Mouse (Mus musculus) monocyte, adult 2 months (primary cell): ENCODE data around the gene Syne1.

Experiments
- DNase-seq, 2 experiments: peaks; one replicate each; pipeline ENCODE4 v3.0.0; 2022; ENCODE audit warnings: low spot score in 2 of 2, low read depth in 1 of 2

Syne1 gene

DNA sequence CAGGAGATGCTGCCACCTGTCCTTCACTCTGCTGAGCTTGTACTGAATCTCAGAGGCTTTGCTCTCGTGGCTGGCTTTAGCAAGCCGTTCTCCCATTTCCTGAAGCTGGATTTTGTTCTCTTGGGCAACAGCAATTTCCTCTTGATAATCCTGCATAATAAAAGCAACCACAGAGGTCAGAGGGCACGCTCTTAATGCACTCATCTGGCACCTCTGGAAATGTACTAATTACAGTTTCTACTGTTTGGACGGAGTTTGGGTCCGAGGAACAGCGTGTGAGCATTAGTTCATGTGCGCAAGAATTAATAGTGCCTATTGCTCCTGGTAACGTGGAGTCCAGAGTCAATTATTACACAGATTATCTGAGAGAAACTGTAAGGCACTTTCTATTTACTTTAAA, 479.2 kb downstream of the Syne1 start:
- DNase-seq: no peak

DNA sequence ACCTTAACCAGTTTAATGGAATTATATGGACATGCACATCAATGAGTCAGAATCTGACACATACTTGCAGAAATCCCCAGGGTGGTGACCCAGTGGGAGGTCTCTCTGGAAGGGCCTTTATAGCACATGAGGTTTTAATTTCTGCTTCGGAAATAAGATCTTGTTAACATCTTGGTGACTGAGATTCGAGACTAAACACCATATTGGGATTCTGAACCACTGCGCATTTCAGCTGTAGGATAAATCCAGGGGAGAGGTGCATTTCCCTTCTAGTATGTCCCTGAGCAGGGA, 480.4 kb downstream of the Syne1 start:
- no peak for DNase-seq

DNA sequence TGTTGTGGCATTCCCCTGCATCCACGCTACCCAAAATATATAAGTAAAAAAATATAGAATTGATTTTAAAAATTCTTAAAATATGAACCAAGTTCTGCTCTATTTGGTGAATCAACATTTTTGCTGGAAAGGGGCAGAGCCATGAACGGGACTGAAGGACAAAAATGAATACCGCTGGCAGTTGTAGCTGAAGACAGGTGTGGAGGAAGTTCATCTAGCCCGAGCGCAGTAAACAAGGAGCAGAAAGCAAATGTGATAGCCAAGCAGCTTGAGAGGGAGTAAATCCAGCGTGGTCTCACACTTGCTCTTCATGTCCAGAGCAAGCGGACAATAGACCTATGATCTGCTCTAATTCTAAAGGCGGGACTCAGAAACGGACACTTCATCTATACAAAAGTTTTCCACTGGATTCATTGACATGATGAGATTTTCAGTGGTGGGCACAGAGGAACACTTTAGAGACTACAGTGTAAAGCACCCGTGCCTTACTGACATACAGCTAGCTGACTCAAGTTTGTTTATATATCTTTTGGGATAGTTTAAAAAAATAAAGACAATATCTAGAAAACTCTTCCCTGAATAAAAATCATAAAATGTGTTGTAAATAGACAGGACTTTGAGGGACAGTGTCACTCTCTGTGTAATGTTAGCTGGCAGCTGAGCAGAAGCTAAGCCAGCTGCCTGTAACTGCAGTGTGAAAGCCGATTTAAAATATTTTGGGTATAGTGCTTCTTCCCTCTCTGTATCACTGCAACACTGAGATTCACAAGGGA, 480.9 kb downstream of the Syne1 start:
- no peak for DNase-seq

DNA sequence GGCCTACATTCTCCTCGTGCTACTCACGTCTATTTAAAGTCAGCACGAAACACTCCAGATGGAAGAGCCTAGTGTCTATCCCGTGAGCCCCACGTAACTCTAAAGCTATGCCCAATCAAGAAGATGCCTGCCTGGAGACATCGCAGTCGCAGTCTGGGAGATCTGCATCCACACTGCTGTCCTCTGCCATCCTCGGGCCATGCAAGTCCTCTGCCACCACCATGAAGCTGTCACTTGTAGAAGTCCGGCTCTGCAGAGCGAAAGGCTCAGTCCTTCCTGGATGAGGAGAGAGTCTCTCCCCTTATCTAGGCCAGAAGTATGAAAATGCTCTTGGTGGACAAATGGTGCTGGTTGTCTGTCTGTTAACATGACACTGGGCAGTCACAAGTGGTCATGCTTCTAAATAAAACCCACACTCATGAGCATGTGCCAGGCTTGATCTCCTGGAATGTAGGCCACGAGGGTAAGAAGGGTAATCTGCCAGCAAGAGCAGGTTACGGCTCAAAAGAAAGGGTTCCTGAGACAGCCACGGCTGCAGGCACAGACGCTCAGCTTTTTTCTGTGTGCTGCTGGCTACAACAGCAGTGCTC, 482.5 kb downstream of the Syne1 start, which contains the start of gene Gm10097:
Gm10097 (plus strand) TSS at position 517 of the 590 bp plus-strand sequence.
- DNase-seq: no peak

DNA sequence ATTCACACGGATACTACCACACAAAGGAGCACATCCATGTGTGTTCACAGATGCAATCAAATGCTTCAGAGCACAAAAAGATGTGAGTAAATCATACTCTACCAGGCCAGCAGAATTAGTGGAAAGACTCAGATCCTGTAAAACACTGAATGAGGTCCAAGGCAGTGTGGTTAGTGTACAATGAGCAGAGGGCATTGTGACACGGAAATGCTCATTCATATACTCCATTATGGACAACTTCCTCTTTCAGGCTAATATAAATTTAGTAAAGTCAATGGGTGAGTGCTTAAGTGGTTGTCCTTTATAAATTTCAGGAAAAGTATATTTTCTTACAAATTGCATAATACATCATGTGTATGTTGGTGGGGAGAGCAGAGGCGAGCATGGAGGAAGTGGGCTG, 484.2 kb downstream of the Syne1 start:
- DNase-seq: no peak

DNA sequence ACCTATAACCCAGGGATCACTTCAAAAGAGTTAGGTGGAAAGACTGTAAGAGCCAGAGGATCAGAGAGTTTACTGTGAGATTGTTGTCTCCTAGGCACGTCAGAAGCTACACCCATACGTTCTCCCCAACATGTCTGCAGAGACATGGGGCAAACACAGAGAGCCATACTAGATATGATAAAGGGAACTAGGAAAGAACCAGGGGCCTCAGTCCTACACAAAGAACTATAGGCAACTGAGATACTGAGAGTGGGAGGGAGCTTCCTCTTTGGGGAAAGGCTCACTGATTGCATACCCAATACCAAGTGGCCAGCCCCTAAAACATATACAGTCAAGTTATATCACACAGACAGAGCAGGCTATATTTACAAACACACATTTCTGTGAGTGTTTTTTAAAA, 491.3 kb downstream of the Syne1 start:
- no peak for DNase-seq

DNA sequence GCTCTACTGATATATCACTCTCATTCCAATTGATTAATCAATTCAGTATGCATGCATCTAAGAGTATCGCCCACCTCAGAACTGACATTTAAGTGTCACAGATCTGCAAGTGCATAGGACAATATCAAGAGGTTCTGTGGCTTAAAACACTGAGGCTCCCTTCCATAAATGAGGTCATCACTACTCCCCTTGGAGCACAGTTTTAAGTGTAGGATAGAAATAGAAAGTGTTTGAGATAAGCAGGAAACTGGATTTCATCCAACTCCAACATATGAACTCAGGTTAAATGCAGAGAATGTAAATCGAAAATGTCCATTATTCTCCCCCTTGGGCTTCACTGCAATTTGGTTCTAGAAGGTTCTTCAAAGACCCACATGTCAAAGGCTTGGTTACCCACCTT, 492.4 kb downstream of the Syne1 start:
- no peak for DNase-seq

DNA sequence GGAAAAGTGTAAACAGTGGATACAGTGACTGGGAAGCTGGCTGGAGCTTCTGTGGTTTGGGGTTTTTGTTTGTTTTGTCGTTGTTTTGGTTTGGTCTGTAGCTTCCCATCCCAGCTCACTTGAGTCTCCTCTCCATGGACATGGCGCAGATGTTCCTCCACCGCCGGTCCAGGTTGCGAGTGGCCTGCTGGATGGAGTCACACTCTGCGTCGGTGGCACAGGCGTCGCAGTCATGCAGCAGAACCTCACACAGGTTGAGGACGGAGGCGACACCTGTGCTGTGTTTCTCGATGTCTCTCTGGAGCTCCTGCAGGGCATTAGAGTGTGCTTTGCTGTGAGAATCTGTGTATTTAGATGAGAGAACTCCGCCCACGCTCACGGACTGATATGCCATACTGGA, 493.6 kb downstream of the Syne1 start:
- DNase-seq: no peak

DNA sequence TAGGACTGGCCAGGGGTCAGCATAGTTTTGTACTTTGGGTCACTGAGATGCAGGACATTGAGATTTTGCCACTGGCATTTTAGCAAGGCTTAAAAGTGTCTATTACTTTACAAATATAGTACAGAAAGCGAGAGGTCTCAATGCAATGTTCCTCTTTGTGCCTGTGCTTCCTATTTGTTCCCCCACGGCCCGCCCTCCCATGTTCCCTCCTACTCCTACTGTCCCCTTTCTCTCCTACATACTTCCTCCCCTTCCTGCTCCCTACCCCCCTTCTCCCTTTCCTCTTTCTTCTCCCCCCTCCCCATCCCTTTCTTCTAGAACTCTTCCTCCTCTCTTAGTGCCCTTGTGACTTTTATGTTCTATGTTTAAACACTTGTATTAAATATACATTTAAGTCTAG, 494.3 kb downstream of the Syne1 start:
- no peak for DNase-seq

DNA sequence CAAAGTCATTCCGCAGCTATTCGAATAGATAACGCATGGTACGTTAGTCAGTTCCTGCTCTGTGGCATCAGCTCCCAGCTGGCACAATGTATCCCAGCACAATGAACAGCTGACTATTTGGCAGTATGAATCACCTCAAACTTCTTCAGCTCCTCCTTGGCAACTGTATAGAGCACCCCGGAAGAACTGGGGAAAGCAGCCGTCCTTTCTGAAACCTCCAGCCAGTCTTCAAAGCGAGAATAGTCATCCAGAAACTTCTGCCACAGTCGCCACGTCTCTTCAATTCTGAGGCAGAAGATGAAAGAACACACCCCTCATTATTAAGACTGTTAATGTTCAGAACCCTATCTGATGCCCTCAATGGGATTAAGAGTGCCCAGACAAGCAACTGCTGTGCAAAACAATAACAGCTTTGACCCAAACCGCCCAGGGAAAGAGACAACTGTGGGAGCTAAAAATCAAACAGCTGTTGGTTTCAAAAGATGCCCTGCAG, 495.0 kb downstream of the Syne1 start:
- no peak for DNase-seq

DNA sequence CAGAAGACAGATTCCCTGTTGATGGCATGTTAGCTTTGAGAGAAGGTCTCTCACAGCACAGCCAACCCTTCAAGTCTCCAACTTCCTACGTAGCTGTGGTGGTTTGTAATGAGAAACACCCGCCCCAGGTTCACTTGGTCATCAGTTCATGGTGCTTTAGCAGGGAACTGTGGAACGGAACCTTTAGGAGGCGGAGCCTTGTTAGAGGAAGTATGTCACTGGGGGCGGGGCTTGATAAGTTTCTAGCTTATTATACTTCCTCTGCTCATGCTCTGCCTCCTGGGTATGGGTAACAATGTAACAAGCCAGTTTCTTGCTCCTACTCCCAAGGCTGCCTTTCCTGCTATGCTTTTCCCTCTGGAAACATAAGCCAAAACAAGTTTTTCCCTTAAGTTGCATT, 505.6 kb downstream of the Syne1 start:
- no peak for DNase-seq

DNA sequence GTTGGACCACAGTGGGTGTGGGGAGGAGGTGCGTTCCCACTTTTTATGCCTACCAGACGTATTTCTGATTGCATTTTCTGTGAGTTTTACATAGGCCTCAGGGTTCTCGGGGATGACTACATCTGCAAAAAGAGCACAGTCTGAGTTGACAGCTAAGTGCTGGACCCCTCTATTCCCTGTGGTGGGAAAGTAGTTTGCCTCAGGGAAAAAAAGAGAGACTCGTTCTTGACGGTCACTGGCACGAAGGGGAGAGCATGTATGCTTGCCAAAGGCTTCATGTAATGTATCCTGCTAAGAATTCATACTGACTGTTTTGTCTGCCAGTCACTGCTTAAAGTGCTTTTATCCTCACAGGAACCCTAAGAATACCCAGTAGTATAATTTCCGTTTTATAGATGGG, 506.1 kb downstream of the Syne1 start:
- no peak for DNase-seq

DNA sequence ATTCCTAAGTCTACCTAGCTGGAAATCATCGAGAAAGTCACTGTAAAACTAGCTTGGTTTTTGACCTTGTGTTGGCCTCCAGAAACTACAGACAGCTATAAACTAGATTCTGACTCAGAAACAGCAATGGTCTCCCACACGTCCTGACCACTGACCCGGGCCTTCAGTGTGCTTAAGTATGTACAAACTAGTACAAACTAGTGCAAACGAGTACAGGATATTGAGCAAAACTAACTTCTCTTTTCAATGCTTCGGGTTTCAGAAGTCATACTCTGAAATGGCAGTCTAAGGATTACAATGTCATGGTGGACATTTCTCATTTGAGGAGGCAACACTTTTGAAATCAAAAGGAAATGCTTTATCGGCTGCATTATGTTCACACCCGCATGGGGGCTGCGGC, 506.8 kb downstream of the Syne1 start:
- DNase-seq: no peak

DNA sequence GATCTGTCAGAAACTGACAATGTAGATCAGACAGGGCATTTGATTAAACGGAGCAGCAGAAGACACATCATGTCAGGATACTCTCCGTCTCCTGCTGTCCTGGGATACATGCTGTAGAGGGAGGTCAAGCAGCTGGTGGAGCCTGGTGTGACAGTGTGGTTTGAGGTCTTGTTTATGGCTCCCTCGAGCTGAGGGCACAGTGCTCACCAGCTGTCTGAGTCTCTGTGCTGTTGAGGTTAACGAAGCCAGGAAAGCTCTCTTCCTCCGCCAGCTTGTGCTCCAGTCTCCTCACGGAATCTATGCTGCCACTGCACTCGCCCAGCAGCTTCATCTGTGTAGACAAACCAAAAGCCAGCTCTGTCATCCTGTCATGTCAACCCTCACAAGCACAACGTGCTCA, 510.0 kb downstream of the Syne1 start:
- no peak for DNase-seq

DNA sequence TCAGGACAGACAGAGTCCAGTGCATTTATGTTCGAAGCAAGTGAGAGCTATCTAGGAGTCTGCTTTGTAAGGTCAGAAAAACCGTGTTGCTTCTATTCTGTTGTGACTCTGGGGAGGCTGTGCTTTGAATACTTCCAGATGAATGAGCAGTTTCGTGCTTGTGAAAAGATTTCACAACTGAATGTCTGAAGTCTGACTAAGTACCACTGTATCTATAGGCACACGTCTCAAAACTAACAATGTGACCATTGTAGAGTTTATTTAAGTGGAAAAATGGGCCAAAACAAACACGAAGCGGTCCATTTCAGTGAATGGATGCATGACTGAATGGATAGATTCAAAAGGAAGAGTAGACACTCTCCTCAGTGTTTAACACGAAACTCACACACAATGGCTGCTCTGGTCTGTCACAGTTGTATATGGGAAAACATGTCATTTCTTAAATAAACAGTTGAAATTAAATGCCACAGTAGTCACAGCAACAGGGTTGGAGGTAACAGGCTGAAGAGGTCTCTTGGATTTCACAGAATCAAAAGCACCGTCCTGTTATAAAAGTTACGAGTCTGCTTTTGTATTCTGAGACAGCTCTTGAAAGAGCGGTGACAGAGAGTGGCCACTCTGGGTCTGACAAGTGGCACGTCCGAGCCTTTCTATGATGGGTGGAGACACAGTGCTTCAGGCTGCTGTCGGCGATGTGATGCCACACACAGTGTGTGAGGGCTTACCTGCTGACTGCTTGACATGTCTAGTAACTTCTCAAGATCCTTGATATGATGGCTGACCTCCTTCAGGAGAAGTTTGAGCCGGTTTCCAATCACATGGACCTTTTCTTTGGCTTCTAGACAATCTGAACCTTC, 518.9 kb downstream of the Syne1 start:
- DNase-seq: no peak

DNA sequence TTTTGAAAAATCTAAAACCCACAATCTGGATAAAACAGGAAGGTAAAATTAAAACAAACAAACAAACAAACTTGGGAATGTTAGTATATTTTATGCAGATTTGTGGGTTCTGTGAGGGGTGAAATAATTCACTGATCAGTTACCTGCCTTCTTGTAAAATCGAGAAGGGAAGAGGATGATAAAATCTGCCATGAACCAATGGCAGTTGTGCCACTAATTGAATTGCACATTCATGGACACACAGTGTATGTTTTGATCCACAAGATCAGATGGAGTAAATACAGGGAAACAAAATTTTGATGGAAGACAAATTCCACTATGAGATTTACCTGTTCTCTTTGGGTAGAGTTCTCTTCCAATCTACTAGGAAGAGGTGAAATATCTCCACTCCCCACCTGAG, 521.4 kb downstream of the Syne1 start:
- DNase-seq: no peak

DNA sequence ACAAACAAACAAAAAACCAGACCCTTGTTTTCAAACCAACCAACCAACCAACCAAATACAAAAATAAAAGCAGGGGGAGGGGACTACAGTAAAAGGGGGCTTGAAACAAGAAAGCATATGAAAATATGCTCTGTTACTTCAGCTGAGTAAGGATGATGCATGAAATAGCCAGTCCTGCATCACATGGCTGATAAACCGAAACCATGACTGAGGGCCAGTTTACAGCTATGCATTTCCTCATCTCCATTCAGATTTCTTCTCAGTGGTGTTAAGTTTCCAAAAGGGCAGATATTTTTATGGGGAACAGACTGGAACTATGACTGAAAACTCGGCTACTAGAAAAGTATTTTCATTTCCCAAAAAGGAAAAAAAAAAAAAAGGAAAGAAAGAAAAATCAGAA, 522.1 kb downstream of the Syne1 start:
- DNase-seq: no peak

DNA sequence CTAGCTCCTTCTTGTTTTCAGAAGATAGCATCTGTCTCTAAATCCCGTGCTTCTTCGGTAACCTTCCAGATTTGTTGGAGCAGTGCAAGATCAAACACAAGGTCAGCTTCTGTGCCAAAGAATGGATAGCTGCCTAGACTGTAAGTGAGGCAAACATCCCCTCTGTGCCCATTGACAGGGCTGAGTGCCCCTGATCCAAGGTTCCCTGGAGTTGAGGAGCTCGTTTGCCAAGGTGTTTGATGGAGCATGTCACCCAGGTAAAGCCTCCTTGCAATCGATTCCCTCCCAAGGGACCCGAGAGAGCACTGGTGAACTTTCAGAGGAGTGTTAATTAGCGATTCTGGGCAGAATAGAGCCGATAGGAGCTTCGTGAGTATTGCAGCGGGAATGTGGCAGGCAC, 523.0 kb downstream of the Syne1 start:
- DNase-seq: no peak

DNA sequence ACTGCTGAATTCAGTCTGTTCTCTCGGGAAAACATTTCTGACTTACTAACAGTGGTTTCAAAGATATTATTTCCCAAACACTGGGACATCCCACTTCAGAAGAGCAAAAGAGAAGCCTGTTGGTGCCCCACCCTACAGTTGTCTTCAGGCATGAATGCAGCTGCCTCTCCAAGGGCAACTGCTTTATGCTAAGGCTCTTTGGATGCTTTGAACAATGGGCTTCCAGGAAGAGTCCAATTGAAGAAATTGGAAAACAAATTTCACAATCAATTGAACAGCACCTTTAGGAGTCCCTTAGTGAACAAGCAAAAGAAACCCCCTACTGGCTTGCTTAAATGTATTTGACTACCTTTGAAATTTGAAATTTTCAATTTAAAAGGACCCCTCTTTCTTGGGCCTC, 524.1 kb downstream of the Syne1 start:
- DNase-seq: no peak

DNA sequence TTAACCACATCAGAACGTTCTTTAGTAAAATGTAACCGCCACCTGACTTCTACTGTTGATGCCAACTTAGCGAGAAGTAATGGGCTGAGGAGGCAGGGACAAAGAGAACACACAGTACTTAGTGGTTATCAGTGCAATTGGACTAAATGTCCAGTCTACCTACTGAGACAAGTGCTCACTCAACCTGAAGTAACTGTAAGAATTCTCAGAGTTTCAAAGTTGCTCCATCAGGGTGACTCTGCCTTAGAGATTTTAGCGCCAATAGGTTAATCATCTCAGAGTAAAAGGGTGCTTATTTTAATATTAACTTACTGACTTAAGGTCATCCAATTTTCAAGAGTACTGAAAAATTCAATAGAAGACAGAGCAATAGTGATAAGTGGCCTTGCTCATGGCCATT, 525.4 kb downstream of the Syne1 start:
- DNase-seq: no peak

DNA sequence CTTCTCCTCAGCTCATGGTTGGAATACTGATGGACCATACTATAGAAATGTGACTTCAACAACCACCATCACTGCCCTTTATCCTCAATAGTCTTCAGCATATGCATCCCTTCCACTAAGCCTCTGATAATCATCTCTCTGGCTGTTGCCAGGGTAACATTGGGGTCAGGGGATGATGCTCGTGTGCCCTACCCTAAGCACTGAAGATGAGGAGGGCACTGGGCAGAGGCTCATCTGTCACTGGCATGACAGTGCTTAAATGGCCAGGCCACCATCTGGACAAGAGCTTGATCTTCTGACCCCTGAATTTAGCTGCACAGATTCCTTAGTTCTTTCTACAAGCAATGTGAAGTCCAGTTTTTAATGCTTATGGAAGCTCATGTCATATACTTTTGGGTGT, 534.1 kb downstream of the Syne1 start:
- no peak for DNase-seq

DNA sequence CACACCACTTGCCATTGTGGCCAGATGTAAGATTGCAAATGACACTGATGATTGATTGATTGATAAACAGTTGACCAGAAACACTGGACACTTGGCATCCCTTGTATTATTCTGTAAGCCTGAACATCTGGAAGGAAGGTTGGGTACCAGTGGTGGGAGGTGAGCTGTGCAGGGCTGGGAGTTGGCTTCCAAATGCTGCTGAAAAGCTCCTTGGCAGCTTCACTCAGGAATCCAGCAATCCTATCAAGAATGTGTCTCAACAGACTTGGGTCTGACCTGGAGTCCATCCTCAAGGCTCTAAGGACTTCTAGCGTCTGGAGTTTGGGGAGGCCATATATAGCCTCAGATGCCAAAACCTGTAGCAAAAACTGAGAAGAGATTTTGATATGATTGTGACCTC, 536.3 kb downstream of the Syne1 start:
- DNase-seq: no peak
